Mouse (Mus musculus): ENCODE measurements at regions not wholly inside any gene's neighbourhood (a gene's known extent, or its start where the extent isn't known, plus 50 kb on each side); places are given as distances from the start of the nearest gene placed in this dataset.
"Not testable (repeated sequence)": the region's sequence is repeated elsewhere in the genome, so short reads cannot be mapped to it uniquely, and the experiment has no call there.

- not testable (repeated sequence) for ATAC-seq
Observed at GRCm38 (mm10) chr8:19976461-19976860, 73.3 kb downstream of the Gm31371 start.

GRCm38 (mm10) chr8:19979536-19980345, 76.5 kb downstream of the Gm31371 start:
- peak; percentile 97 for ATAC-seq

- peak; percentile 53 for ATAC-seq
Observed at GRCm38 (mm10) chr8:19980346-19980726, 77.1 kb downstream of the Gm31371 start.

- ATAC-seq, result not testable (repeated sequence)
Observed at GRCm38 (mm10) chr8:20008106-20008505, 104.9 kb downstream of the Gm31371 start.

GRCm38 (mm10) chr8:20010947-20011346, 107.8 kb downstream of the Gm31371 start:
- not testable (repeated sequence) for ATAC-seq

GRCm38 (mm10) chr8:20013278-20013677, 110.1 kb downstream of the Gm31371 start:
- ATAC-seq, result peak; percentile 79

- not testable (repeated sequence) for ATAC-seq
Observed at GRCm38 (mm10) chr8:20014451-20015130, 111.4 kb downstream of the Gm31371 start.

- ATAC-seq, result not testable (repeated sequence)
Observed at GRCm38 (mm10) chr8:20015411-20016081, 112.4 kb downstream of the Gm31371 start.

GRCm38 (mm10) chr8:20016082-20016840, 113.1 kb downstream of the Gm31371 start:
- not testable (repeated sequence) for ATAC-seq

- ATAC-seq, result not testable (repeated sequence)
Observed at GRCm38 (mm10) chr8:20025521-20025920, 122.3 kb downstream of the Gm31371 start.

- not testable (repeated sequence) for ATAC-seq
Observed at GRCm38 (mm10) chr8:20027956-20028355, 124.8 kb downstream of the Gm31371 start.

- ATAC-seq, result not testable (repeated sequence)
Observed at GRCm38 (mm10) chr8:20030131-20030530, 126.9 kb downstream of the Gm31371 start.

GRCm38 (mm10) chr8:20057626-20058025, 154.4 kb downstream of the Gm31371 start:
- ATAC-seq, result not testable (repeated sequence)

GRCm38 (mm10) chr8:20098121-20098520, 194.9 kb downstream of the Gm31371 start:
- not testable (repeated sequence) for ATAC-seq

GRCm38 (mm10) chr8:20100241-20100640, 197.0 kb downstream of the Gm31371 start:
- ATAC-seq, result not testable (repeated sequence)

- not testable (repeated sequence) for ATAC-seq
Observed at GRCm38 (mm10) chr8:20102374-20102773, 199.2 kb downstream of the Gm31371 start.

- ATAC-seq, result not testable (repeated sequence)
Observed at GRCm38 (mm10) chr8:20107154-20107553, 204.0 kb downstream of the Gm31371 start.

GRCm38 (mm10) chr8:20116785-20117184, 213.6 kb downstream of the Gm31371 start:
- not testable (repeated sequence) for ATAC-seq

GRCm38 (mm10) chr8:20119581-20119980, 216.4 kb downstream of the Gm31371 start:
- ATAC-seq, result not testable (repeated sequence)

- ATAC-seq, result not testable (repeated sequence)
Observed at GRCm38 (mm10) chr8:20120186-20120585, 217.0 kb downstream of the Gm31371 start.

- not testable (repeated sequence) for ATAC-seq
Observed at GRCm38 (mm10) chr8:20121391-20121909, 218.3 kb downstream of the Gm31371 start.
